Mouse (Mus musculus): ENCODE data around the gene Ncor1. TPM values are rescaled to one million over a fixed set of nuclear protein-coding genes. Genes with fewer than 3 reads are reported as not detected.

Ncor1 gene
- polyA plus RNA-seq, 1 experiment from 2014 or later, result 203 TPM

GRCm38 (mm10) chr11:62278027-62278426, 180.3 kb downstream of the Ncor1 start:
- 31% methylated on average over 5 of the region's 5 CpGs for WGBS
- no peak for ATAC-seq (ENCODE audit: low read depth)
- H3K27me3 ChIP-seq (ENCODE audit: control insufficient read depth, insufficient read depth, low read length), result peaks cover 2% of the 10 kb centered on the region; the same call in 1 of the 2 replicates
- H3K36me3 ChIP-seq (ENCODE audit: control insufficient read depth, insufficient read depth, low read length), result no peaks in the 10 kb centered on the region
- H3K4me3 ChIP-seq (ENCODE audit: low read depth, low read length), result no peak overlapping the region
- H3K4me1 ChIP-seq (ENCODE audit: control insufficient read depth, insufficient read depth, low read length), result no peaks in the 10 kb centered on the region
- no peak overlapping the region for H3K27ac ChIP-seq (ENCODE audit: low read depth, low read length)
- no peak overlapping the region for H3K4me2 ChIP-seq (ENCODE audit: low read depth, low read length)
- no peak overlapping the region for H3K9ac ChIP-seq (replicated peaks; ENCODE audit: low read depth, low read length)
- no peaks in the 10 kb centered on the region for H3K9me3 ChIP-seq (ENCODE audit: control insufficient read depth, low read length)

- H3K27me3 ChIP-seq (ENCODE audit: control insufficient read depth, insufficient read depth, low read length), result peaks cover 2% of the 10 kb centered on the region; the same call in 1 of the 2 replicates
- H3K9me3 ChIP-seq (ENCODE audit: control insufficient read depth, low read length), result no peaks in the 10 kb centered on the region
- H3K9ac ChIP-seq (replicated peaks; ENCODE audit: low read depth, low read length), result no peak overlapping the region
- ATAC-seq (ENCODE audit: low read depth), result no peak
- H3K4me1 ChIP-seq (ENCODE audit: control insufficient read depth, insufficient read depth, low read length), result no peaks in the 10 kb centered on the region
- no peak overlapping the region for H3K27ac ChIP-seq (ENCODE audit: low read depth, low read length)
- 69% methylated on average over 8 of the region's 8 CpGs for WGBS
- no peak overlapping the region for H3K4me3 ChIP-seq (ENCODE audit: low read depth, low read length)
- no peaks in the 10 kb centered on the region for H3K36me3 ChIP-seq (ENCODE audit: control insufficient read depth, insufficient read depth, low read length)
- no peak overlapping the region for H3K4me2 ChIP-seq (ENCODE audit: low read depth, low read length)
Observed at GRCm38 (mm10) chr11:62277086-62277485, 181.3 kb downstream of the Ncor1 start.

GRCm38 (mm10) chr11:62270851-62271250, 187.5 kb downstream of the Ncor1 start:
- H3K27me3 ChIP-seq (ENCODE audit: control insufficient read depth, insufficient read depth, low read length), result no peaks in the 10 kb centered on the region
- no peak for ATAC-seq (ENCODE audit: low read depth)
- 68% methylated on average over 5 of the region's 5 CpGs for WGBS

GRCm38 (mm10) chr11:62269097-62269496, 189.2 kb downstream of the Ncor1 start:
- no peak for ATAC-seq (ENCODE audit: low read depth)
- 83% methylated on average over 12 of the region's 12 CpGs for WGBS
- Histone ChIP-seq H3K27me3 (ENCODE audit: control insufficient read depth, insufficient read depth, low read length) (no peaks in the 10 kb centered on the region), H3K4me2 (ENCODE audit: low read depth, low read length) (no peak overlapping the region), H3K4me3 (ENCODE audit: low read depth, low read length) (no peak overlapping the region), H3K4me1 (ENCODE audit: control insufficient read depth, insufficient read depth, low read length) (no peaks in the 10 kb centered on the region), H3K27ac (ENCODE audit: low read depth, low read length) (no peak overlapping the region), H3K9me3 (ENCODE audit: control insufficient read depth, low read length) (no peaks in the 10 kb centered on the region), H3K9ac (replicated peaks; ENCODE audit: low read depth, low read length) (no peak overlapping the region), H3K36me3 (ENCODE audit: control insufficient read depth, insufficient read depth, low read length) (no peaks in the 10 kb centered on the region)

More at GRCm38 (mm10) chr11:62270851-62271250, 187.5 kb downstream of the Ncor1 start:
- Histone ChIP-seq H3K4me3 (ENCODE audit: low read depth, low read length) (no peak overlapping the region), H3K9ac (replicated peaks; ENCODE audit: low read depth, low read length) (no peak overlapping the region), H3K4me2 (ENCODE audit: low read depth, low read length) (no peak overlapping the region), H3K9me3 (ENCODE audit: control insufficient read depth, low read length) (no peaks in the 10 kb centered on the region), H3K27ac (ENCODE audit: low read depth, low read length) (no peak overlapping the region), H3K4me1 (ENCODE audit: control insufficient read depth, insufficient read depth, low read length) (no peaks in the 10 kb centered on the region), H3K36me3 (ENCODE audit: control insufficient read depth, insufficient read depth, low read length) (no peaks in the 10 kb centered on the region)

DNA sequence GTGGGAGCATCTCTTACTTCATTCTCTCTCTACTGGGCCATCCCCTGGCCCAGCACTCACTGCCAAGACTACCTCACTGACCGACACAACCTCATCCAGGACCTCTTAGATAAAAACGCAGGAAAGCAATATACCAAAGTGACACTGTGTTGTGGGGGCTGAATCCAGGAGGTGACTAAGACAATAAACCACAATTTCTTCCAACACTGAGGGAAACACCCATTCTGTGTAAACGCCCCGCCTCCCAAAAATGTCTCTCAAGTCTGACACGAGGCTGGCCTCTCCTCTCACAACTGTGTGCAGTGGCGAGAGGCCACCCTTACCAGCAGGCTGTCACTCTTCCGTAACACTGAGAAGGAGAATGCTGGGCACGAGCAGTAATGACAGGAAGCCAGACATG, 190.0 kb downstream of the Ncor1 start:
- Histone ChIP-seq H3K9me3 (ENCODE audit: control insufficient read depth, low read length) (no peaks in the 10 kb centered on the region), H3K9ac (replicated peaks; ENCODE audit: low read depth, low read length) (no peak overlapping the region), H3K27ac (ENCODE audit: low read depth, low read length) (no peak overlapping the region), H3K36me3 (ENCODE audit: control insufficient read depth, insufficient read depth, low read length) (no peaks in the 10 kb centered on the region), H3K4me3 (ENCODE audit: low read depth, low read length) (no peak overlapping the region), H3K27me3 (ENCODE audit: control insufficient read depth, insufficient read depth, low read length) (no peaks in the 10 kb centered on the region), H3K4me2 (ENCODE audit: low read depth, low read length) (no peak overlapping the region), H3K4me1 (ENCODE audit: control insufficient read depth, insufficient read depth, low read length) (no peaks in the 10 kb centered on the region)
- WGBS, result 88% methylated on average over 8 of the region's 8 CpGs
- no peak for ATAC-seq (ENCODE audit: low read depth)

DNA sequence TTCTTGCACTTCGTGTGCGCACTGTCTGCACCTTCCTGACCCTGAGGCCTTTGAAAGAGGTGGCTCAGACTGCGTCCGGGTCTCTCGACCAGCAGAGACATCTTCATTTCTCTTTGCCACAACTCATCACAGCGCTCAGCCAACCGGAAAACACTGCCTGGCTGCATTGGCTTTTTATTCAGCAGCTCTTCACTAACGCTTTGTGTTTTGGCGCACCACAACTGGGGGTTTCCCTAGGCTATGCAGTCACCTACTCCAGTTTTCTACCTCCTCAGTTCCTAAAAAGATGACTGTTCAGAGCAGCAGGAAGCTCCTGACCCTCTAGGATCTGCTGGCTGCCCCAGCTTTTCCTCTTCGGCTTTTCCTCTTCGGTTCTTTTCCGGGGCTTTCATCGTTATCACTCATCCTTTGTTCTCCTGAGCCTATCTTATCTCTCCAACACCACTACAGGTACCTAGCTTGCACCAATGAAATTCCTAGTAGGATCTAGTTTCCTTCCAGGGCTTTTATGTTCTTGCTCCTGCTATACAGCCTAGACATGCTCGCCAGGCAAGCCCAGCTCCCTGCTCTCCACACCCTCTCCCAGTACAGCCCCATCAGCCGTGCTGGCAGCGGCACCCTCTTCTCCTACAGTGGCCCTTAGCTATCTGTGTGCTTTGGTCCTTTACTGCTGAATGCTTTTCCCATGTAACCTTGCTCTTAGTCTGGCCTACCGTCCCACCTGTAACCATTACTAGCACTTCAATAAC, 191.7 kb downstream of the Ncor1 start:
- no peak overlapping the region for H3K4me2 ChIP-seq (ENCODE audit: low read depth, low read length)
- no peaks in the 10 kb centered on the region for H3K27me3 ChIP-seq (ENCODE audit: control insufficient read depth, insufficient read depth, low read length)
- H3K9ac ChIP-seq (replicated peaks; ENCODE audit: low read depth, low read length), result no peak overlapping the region
- WGBS, result 55% methylated on average over 17 of the region's 17 CpGs
- no peaks in the 10 kb centered on the region for H3K9me3 ChIP-seq (ENCODE audit: control insufficient read depth, low read length)
- no peak overlapping the region for H3K4me3 ChIP-seq (ENCODE audit: low read depth, low read length)
- ATAC-seq (ENCODE audit: low read depth), result no peak
- H3K27ac ChIP-seq (ENCODE audit: low read depth, low read length), result 0 out of 2 replicates have a peak overlapping the region, but pooled peaks have one; percentile 10
- H3K4me1 ChIP-seq (ENCODE audit: control insufficient read depth, insufficient read depth, low read length), result no peaks in the 10 kb centered on the region
- H3K36me3 ChIP-seq (ENCODE audit: control insufficient read depth, insufficient read depth, low read length), result no peaks in the 10 kb centered on the region

Other genes with a start within 250 kb of the Ncor1 start
- gene Adora2b, start 209.6 kb downstream of the Ncor1 start, polyA plus RNA-seq (2014; fragmentation: Nextera tagmentation; extraction: Ambion mirVana), result 3.8 and 5.4 TPM in 2 replicates
- 21.0 and 22.0 TPM in 2 replicates for gene Zswim7, start 177.2 kb downstream of the Ncor1 start, polyA plus RNA-seq (2014; fragmentation: Nextera tagmentation; extraction: Ambion mirVana)
- 42.3 and 47.8 TPM in 2 replicates for gene Ttc19, start 177.1 kb downstream of the Ncor1 start, polyA plus RNA-seq (2014; fragmentation: Nextera tagmentation; extraction: Ambion mirVana)
- 10.1 and 10.4 TPM in 2 replicates for gene Pigl, start 81 bp downstream of the Ncor1 start, polyA plus RNA-seq (2014; fragmentation: Nextera tagmentation; extraction: Ambion mirVana)
- gene Cenpv, start 80.7 kb upstream of the Ncor1 start, polyA plus RNA-seq (2014; fragmentation: Nextera tagmentation; extraction: Ambion mirVana), result 56.3 and 73.1 TPM in 2 replicates
- gene Ubb, start 92.6 kb upstream of the Ncor1 start, polyA plus RNA-seq (2014; fragmentation: Nextera tagmentation; extraction: Ambion mirVana), result 4,516 and 4,600 TPM in 2 replicates
- 25.1 and 25.8 TPM in 2 replicates for gene Trpv2, start 115.9 kb upstream of the Ncor1 start, polyA plus RNA-seq (2014; fragmentation: Nextera tagmentation; extraction: Ambion mirVana)
- 10.1 and 10.5 TPM in 2 replicates for gene Lrrc75a, start 190.0 kb upstream of the Ncor1 start, polyA plus RNA-seq (2014; fragmentation: Nextera tagmentation; extraction: Ambion mirVana)
- 25.9 and 27.4 TPM in 2 replicates for gene Mmgt2, start 190.1 kb upstream of the Ncor1 start, polyA plus RNA-seq (2014; fragmentation: Nextera tagmentation; extraction: Ambion mirVana)

Measured in neural tube, embryonic 14.5 days (tissue).